Mouse (Mus musculus): Measurements from ENCODE around the gene Dph3. TPM values are rescaled to one million over a fixed set of nuclear protein-coding genes. Genes with fewer than 3 reads are reported as not detected.

The Dph3 gene
- 10 to 100 TPM; 56.0 to 69.0 TPM for total RNA-seq (2023)

GRCm38 (mm10) chr14:32085486-32086201 is at the start of gene Dph3:
TSS of gene Dph3 (minus strand) at chr14:32085729.

GRCm38 (mm10) chr14:32084761-32085485 is 606 bp downstream of the Dph3 start, which contains the start of gene Oxnad1:
TSS of gene Oxnad1 (plus strand) at chr14:32085374.

Other genes with a start within 250 kb of the Dph3 start
- under 1 TPM; 0.12 to 0.13 TPM for gene Galnt15, start 56.7 kb downstream of the Dph3 start, total RNA-seq (2023)
- 1 to 10 TPM; 2.4 to 8.7 TPM for gene Oxnad1, start 355 bp downstream of the Dph3 start, total RNA-seq (2023)
- not detected for gene Msmb, start 56.3 kb upstream of the Dph3 start, total RNA-seq (2023)
- 100 to 1,000 TPM; 132 to 150 TPM for gene Ncoa4, start 74.1 kb upstream of the Dph3 start, total RNA-seq (2023)
- 10 to 100 TPM; 64.0 to 74.5 TPM for gene Timm23, start 116.2 kb upstream of the Dph3 start, total RNA-seq (2023)
- gene Parg, start 116.2 kb upstream of the Dph3 start, total RNA-seq (2023) = 10 to 100 TPM; 37.2 to 37.8 TPM
- not detected for gene Ogdhl, start 236.3 kb upstream of the Dph3 start, total RNA-seq (2023)